Mouse (Mus musculus) embryonic facial prominence, embryonic 11.5 days (tissue): ENCODE results near the gene Pspn. TPM values are rescaled to one million over a fixed set of nuclear protein-coding genes. Genes with fewer than 3 reads are reported as not detected.

Experiments used
- ATAC-seq: fragments of 200-750 bp; cut with Nextera tagmentation; replicated peaks from 2 replicates; pipeline ENCODE4 v1.8.0; 2017; ENCODE audit warnings: low read depth; ENCODE audit not compliant: insufficient number of reproducible peaks, low FRiP score, low TSS enrichment
- DNase-seq: peaks from one replicate; pipeline ENCODE4 v3.0.0-alpha.2; 2015; ENCODE audit warnings: low spot score
- H3K27ac ChIP-seq: fragments of 300-500 bp; sonication (generic); replicated peaks from 2 replicates; pipeline ENCODE4 v1.5.1; 2014; ENCODE audit warnings: mild to moderate bottlenecking, low read depth, low read length, control low read depth
- H3K27me3 ChIP-seq: fragments of 300-500 bp; sonication (generic); 2 replicates; pipeline ENCODE4 v1.6.1; 2014; ENCODE audit warnings: mild to moderate bottlenecking, low read length, moderate library complexity, mixed read lengths; ENCODE audit not compliant: control insufficient read depth, insufficient read depth
- H3K36me3 ChIP-seq: fragments of 300-500 bp; sonication (generic); replicated peaks from 2 replicates; pipeline ENCODE4 v1.6.1; 2014; ENCODE audit warnings: low read depth, mild to moderate bottlenecking, low read length, moderate library complexity, mixed read lengths; ENCODE audit not compliant: control insufficient read depth, insufficient read depth
- H3K4me1 ChIP-seq: fragments of 300-500 bp; sonication (generic); 2 replicates; pipeline ENCODE4 v1.6.1; 2014; ENCODE audit warnings: low read length, mixed read lengths; ENCODE audit not compliant: control insufficient read depth, insufficient read depth
- H3K4me2 ChIP-seq: fragments of 300-500 bp; sonication (generic); 2 replicates; pipeline ENCODE4 v1.6.1; 2014; ENCODE audit warnings: low read depth, mild to moderate bottlenecking, control low read depth, low read length, moderate library complexity
- H3K4me3 ChIP-seq: fragments of 300-500 bp; sonication (generic); 2 replicates; pipeline ENCODE4 v1.5.1; 2014; ENCODE audit warnings: low read depth, low read length, control low read depth
- H3K9ac ChIP-seq: fragments of 300-500 bp; sonication (generic); replicated peaks from 2 replicates; pipeline ENCODE4 v1.6.1; 2014; ENCODE audit warnings: mild to moderate bottlenecking, control low read depth, low read length
- H3K9me3 ChIP-seq: fragments of 300-500 bp; sonication (generic); replicated peaks from 2 replicates; pipeline ENCODE4 v1.6.1; 2016; ENCODE audit warnings: mild to moderate bottlenecking, low read length, inconsistent platforms, mixed read lengths; ENCODE audit not compliant: control insufficient read depth
- WGBS: fragments of 180-500 bp; shearing (Covaris S2); extraction: QIAGEN DNeasy Blood & Tissue Kit; methylation state at CpG from one replicate; pipeline ENCODE4 v1.1.7; 2014; 5-methylcytosine and 5-hydroxymethylcytosine counted together
- polyA plus RNA-seq: library from polyadenylated mRNA; unstranded; fragments of >200 nt; fragmentation: Nextera tagmentation; extraction: Ambion mirVana; gene quantifications from 2 replicates; pipeline ENCODE4 v1.2.1, GENCODE M21; 2014

Pspn gene
- not detected in 2 replicates for polyA plus RNA-seq

GRCm38 (mm10) chr17:56999968-57000609, at the start of gene Pspn:
Gene Pspn (minus strand): TSS chr17:57000018.
- H3K27ac ChIP-seq: no peak within 1 kb of the TSS
- H3K4me2 ChIP-seq: no peak within 1 kb of the TSS
- H3K9ac ChIP-seq: no peak within 1 kb of the TSS
- no peak for ATAC-seq
- H3K4me1 ChIP-seq: no peaks in the 10 kb centered on the region
- no peaks in the 10 kb centered on the region for H3K9me3 ChIP-seq
- no peak for DNase-seq
- WGBS: 92% methylated on average over 9 of the region's 9 CpGs
- H3K4me3 ChIP-seq: no peak within 1 kb of the TSS
- no peaks in the 10 kb centered on the region for H3K27me3 ChIP-seq
- H3K36me3 ChIP-seq: peaks cover 11% of the 10 kb centered on the region

GRCm38 (mm10) chr17:57048816-57049215, 49.0 kb upstream of the Pspn start:
- Histone ChIP-seq H3K27me3 (no peaks in the 10 kb centered on the region), H3K4me2 (no peak overlapping the region), H3K4me1 (no peaks in the 10 kb centered on the region), H3K36me3 (no peaks in the 10 kb centered on the region; the same call in 1 of the 2 replicates), H3K27ac (no peak overlapping the region), H3K9me3 (no peaks in the 10 kb centered on the region), H3K4me3 (no peak overlapping the region), H3K9ac (no peak overlapping the region)
- DNase-seq (no peak), ATAC-seq (no peak)
- WGBS: 94% methylated on average over 3 of the region's 3 CpGs

- 33% methylated on average over 5 of the region's 5 CpGs for WGBS
- no peaks in the 10 kb centered on the region; the same call in 1 of the 2 replicates for H3K36me3 ChIP-seq
- no peak overlapping the region for H3K4me2 ChIP-seq
- no peak overlapping the region for H3K9ac ChIP-seq
- H3K27me3 ChIP-seq: no peaks in the 10 kb centered on the region
- H3K27ac ChIP-seq: no peak overlapping the region
- no peak overlapping the region for H3K4me3 ChIP-seq
- no peak for DNase-seq
- no peaks in the 10 kb centered on the region for H3K9me3 ChIP-seq
- ATAC-seq: no peak
- H3K4me1 ChIP-seq: no peaks in the 10 kb centered on the region
Observed at GRCm38 (mm10) chr17:57047406-57047805, 47.6 kb upstream of the Pspn start.

DNA sequence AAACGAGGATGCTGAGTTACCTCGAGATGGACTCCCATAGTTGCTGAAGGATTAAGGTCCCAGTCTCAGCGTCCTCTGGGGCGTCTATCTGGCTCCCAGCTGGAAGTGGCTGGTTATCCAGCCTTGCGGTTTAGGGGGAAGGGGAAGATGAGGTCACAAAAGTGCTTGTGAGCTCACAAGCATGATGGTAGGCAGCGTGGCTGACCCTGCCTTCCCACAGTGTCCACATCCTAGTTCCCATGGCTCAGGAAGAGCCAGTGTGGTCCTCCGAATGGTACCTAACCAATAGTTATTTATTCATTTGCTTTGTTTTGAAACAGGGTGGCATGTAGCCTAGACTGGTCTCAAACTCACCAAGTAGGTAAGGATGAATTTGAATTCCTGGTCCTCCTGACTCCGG, 41.7 kb upstream of the Pspn start, which contains the start of gene Slc25a41:
Slc25a41 (minus strand) TSS at position 101 of the 400 bp plus-strand sequence.
- Histone ChIP-seq H3K27me3 (no peaks in the 10 kb centered on the region), H3K4me3 (no peak within 1 kb of the TSS), H3K9ac (no peak within 1 kb of the TSS), H3K36me3 (no peaks in the 10 kb centered on the region), H3K27ac (no peak within 1 kb of the TSS), H3K9me3 (no peaks in the 10 kb centered on the region), H3K4me1 (no peaks in the 10 kb centered on the region), H3K4me2 (no peak within 1 kb of the TSS)
- WGBS: 72% methylated on average over 8 of the region's 8 CpGs
- DNase-seq (no peak), ATAC-seq (no peak)

GRCm38 (mm10) chr17:57038978-57039377, 39.2 kb upstream of the Pspn start:
- Histone ChIP-seq H3K27ac (no peak overlapping the region), H3K9me3 (no peaks in the 10 kb centered on the region), H3K4me3 (no peak overlapping the region), H3K36me3 (no peaks in the 10 kb centered on the region), H3K27me3 (no peaks in the 10 kb centered on the region), H3K4me2 (no peak overlapping the region), H3K9ac (no peak overlapping the region), H3K4me1 (no peaks in the 10 kb centered on the region)
- DNase-seq (no peak), ATAC-seq (no peak)
- WGBS: 39% methylated on average over 8 of the region's 8 CpGs

DNA sequence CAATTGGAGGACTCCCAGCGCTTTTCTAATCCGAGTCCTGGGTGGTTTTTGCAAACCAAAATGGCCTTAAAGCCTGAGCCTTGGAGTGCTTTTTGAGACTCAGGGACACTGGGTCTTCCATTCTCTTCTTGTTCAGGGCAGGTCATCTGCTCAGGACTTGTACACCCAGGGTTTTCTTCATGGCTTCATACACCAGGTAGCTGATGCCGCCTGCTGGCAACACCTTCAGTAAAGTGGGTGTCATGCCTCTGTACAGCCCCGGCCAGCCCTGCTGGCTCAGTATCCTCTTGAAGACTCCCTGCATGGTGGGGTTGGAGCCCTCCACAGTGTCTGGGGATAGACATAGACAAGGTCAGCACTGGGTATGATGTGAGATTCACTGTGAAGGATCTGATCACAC, 33.0 kb upstream of the Pspn start:
- Histone ChIP-seq H3K4me1 (no peaks in the 10 kb centered on the region), H3K27ac (no peak overlapping the region), H3K4me2 (peak overlapping the region; percentile 25; the same call in 1 of the 2 replicates), H3K4me3 (no peak overlapping the region), H3K27me3 (no peaks in the 10 kb centered on the region), H3K9ac (no peak overlapping the region), H3K36me3 (peaks cover 2% of the 10 kb centered on the region), H3K9me3 (no peaks in the 10 kb centered on the region)
- no peak for DNase-seq
- no peak for ATAC-seq
- 87% methylated on average over 4 of the region's 4 CpGs for WGBS

DNA sequence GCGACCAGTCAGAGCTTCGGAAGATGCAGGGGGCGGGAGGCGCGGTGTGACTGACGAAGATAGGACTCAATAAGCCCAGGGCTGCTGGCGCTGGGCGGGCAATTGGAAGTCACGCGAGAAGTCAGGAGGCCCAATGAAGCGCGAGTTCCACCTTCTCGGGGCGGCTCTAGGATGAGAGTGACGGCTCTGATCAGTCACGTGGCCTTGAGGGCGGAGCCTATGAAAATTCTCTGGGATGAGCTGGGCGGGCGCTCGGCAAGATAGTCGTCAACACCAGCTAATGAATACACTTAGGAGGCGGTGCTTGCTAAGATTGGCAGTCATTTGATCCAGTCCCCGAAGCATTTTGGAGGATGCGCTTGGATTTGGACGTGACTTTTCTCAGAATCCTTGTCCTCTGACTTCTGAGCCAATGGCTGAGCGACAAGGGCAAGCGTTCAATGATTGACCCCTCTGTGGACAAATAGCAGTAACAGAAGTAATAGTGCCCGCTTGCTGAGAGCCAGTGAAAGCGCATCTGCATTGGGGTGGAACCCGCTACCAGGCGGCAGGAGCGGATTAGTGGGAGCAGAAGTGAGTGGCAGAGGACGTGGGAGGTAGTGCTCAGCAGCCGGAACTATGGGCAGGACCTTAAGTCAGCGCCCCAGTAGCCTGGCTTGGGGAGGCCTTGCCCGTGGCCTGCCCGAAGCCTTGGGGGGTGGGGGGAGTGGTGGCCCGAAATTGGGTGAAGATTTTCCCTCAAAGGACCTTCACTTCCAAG, 32.0 kb upstream of the Pspn start:
- Histone ChIP-seq H3K9me3 (no peaks in the 10 kb centered on the region), H3K27me3 (no peaks in the 10 kb centered on the region), H3K4me2 (peak overlapping the region; percentile 25), H3K27ac (no peak overlapping the region; the same call in 1 of the 2 replicates), H3K9ac (peak overlapping the region; percentile 41), H3K4me1 (no peaks in the 10 kb centered on the region), H3K4me3 (peak overlapping the region; percentile 99), H3K36me3 (peaks cover 3% of the 10 kb centered on the region)
- DNase-seq (peak; percentile 100), ATAC-seq (peak; percentile 98)
- WGBS: 1% methylated on average over 38 of the region's 38 CpGs
